Mouse (Mus musculus): ENCODE measurements around the gene Arl15.

DNA sequence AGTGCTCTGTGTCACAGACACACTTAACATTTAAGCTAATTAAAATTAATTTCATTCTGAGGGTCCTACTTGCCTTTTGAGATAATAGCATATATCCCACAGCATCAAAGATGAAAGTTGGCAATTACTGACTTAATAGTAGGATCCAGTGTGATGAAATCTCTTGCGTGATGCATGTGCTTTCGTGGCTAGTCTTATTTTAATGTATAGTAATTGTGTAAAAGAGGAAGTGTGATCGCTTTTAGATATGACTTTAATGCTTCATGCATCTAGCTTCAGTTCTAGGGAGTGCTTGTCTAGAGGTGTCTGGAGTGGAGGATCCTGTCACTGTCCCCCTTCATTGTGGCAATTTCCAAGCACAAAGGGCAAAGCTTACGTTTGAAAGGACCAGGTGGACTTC lies 163.1 kb downstream of the Arl15 start:
- TF ChIP-seq CTCF (IDR thresholded peaks at IDR 0.05; ENCODE audit: low read depth) (no peak), EP300 (IDR thresholded peaks at IDR 0.05; ENCODE audit: low read depth) (no peak)
